Mouse (Mus musculus): ENCODE results near the gene Efcab5.

GRCm38 (mm10) chr11:77096991-77097390, 91.8 kb downstream of the Efcab5 start:
- TF ChIP-seq CTCF (IDR thresholded peaks at IDR 0.05; ENCODE audit: borderline replicate concordance, insufficient read depth, low read depth, low read length) (no peak), POLR2A (IDR thresholded peaks at IDR 0.05; ENCODE audit: borderline replicate concordance, insufficient read depth, low read length) (no peak)
